Mouse (Mus musculus): ENCODE measurements around the gene Trpm1. TPM values are rescaled to one million over a fixed set of nuclear protein-coding genes. Genes with fewer than 3 reads are reported as not detected.

The Trpm1 gene
- polyA plus RNA-seq, 1 experiment from 2014 or later, result not detected

DNA sequence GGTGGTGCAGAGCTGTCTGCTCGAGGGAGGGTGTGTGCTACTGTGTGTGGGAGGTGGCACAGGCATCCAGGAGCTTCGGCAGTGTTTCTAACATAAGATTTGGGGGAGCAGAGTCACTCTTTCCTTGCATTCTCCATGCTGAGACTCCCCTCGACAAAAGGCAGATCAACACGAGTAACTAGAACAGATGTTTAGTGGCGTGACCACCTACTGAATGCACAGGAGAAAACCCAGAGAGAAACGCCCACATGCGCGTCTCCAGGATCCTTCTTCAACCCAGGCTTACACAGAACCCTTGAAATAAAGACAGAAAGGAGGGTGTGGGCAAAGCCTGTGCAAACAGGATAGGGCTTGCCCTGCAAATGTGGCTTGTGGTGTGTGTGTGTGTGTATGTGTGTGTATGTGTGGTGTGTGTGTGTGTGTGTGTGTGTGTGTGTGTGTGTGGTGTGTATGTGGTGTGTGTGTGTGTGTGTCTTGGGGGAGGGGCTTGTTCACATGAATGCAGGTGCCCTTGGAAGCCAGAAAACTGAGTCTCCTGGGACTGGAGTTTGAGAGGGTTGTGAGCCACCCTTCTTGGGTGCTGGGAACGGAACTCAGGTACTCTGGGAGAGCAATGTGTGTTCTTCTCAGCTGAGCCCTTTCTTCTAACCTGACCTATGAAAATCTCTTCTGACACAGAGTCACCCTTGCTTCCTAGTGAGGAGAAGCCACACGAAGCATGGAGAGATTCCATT lies 7.3 kb downstream of the Trpm1 start:
- Histone ChIP-seq H3K36me3 (ENCODE audit: control insufficient read depth, insufficient read depth, low read length) (no peaks in the 10 kb centered on the region), H3K4me2 (replicated peaks; ENCODE audit: low read depth, low read length) (no peak overlapping the region), H3K27ac (ENCODE audit: low read depth, low read length) (no peak overlapping the region), H3K4me1 (ENCODE audit: control insufficient read depth, insufficient read depth, low read length) (no peaks in the 10 kb centered on the region), H3K9ac (ENCODE audit: low read depth, low read length) (no peak overlapping the region), H3K27me3 (ENCODE audit: control insufficient read depth, insufficient read depth, low read length) (no peaks in the 10 kb centered on the region), H3K9me3 (ENCODE audit: control insufficient read depth, low read length) (no peaks in the 10 kb centered on the region), H3K4me3 (ENCODE audit: low read length) (no peak overlapping the region)
- 70% methylated on average over 10 of the region's 10 CpGs for WGBS
- ATAC-seq (ENCODE audit: low FRiP score, low TSS enrichment), result no peak

DNA sequence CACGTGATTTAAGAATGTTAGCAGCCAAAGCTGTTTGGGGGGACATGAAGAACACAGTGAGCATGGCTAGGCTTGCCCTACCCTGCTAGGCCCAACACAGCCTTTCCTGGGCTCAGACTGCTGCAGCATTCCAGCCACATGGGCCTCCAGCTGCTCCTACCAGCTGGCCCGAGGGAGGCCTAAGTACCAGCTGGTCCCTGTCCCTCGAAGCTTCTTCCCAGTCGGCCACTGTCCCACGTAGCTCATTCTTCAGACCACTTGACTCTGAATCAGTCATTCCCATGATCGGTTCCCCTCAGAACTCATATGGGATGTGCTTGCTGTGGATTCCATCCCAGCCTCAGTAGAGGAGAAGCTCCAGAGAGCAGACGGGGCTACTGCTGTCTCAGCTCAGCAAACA lies 8.4 kb downstream of the Trpm1 start:
- H3K4me2 ChIP-seq (replicated peaks; ENCODE audit: low read depth, low read length), result no peak overlapping the region
- no peak for ATAC-seq (ENCODE audit: low FRiP score, low TSS enrichment)

DNA sequence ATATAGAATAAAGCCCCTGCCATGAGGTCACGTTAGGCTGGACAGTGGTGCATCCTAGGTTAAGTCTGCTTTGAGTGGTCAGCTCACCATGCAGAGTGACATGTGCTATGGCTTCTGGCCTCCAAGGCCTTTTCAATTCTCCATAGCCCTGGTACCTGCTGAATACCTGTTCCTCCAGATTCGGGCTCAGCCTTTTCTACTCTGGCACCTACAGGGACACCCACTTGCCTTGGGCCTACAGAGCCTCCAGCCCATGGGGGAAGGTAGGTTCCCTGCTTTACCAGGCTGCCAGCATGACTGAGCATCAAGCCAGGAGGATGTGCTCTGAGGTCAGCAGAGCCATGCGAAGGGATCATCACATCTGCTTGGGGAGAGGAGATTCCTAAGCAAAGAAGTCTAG lies 9.5 kb downstream of the Trpm1 start:
- WGBS, result 84% methylated on average over 3 of the region's 3 CpGs
- Histone ChIP-seq H3K36me3 (ENCODE audit: control insufficient read depth, insufficient read depth, low read length) (no peaks in the 10 kb centered on the region), H3K27ac (ENCODE audit: low read depth, low read length) (no peak overlapping the region), H3K4me3 (ENCODE audit: low read length) (no peak overlapping the region), H3K9ac (ENCODE audit: low read depth, low read length) (no peak overlapping the region), H3K4me1 (ENCODE audit: control insufficient read depth, insufficient read depth, low read length) (no peaks in the 10 kb centered on the region), H3K4me2 (replicated peaks; ENCODE audit: low read depth, low read length) (no peak overlapping the region), H3K9me3 (ENCODE audit: control insufficient read depth, low read length) (no peaks in the 10 kb centered on the region), H3K27me3 (ENCODE audit: control insufficient read depth, insufficient read depth, low read length) (no peaks in the 10 kb centered on the region)
- no peak for ATAC-seq (ENCODE audit: low FRiP score, low TSS enrichment)

More for the DNA sequence above, 8.4 kb downstream of the Trpm1 start:
- Histone ChIP-seq H3K9me3 (ENCODE audit: control insufficient read depth, low read length) (no peaks in the 10 kb centered on the region), H3K9ac (ENCODE audit: low read depth, low read length) (no peak overlapping the region), H3K4me3 (ENCODE audit: low read length) (no peak overlapping the region), H3K27ac (ENCODE audit: low read depth, low read length) (no peak overlapping the region), H3K27me3 (ENCODE audit: control insufficient read depth, insufficient read depth, low read length) (no peaks in the 10 kb centered on the region), H3K36me3 (ENCODE audit: control insufficient read depth, insufficient read depth, low read length) (no peaks in the 10 kb centered on the region), H3K4me1 (ENCODE audit: control insufficient read depth, insufficient read depth, low read length) (no peaks in the 10 kb centered on the region)
- 63% methylated on average over 7 of the region's 7 CpGs for WGBS

DNA sequence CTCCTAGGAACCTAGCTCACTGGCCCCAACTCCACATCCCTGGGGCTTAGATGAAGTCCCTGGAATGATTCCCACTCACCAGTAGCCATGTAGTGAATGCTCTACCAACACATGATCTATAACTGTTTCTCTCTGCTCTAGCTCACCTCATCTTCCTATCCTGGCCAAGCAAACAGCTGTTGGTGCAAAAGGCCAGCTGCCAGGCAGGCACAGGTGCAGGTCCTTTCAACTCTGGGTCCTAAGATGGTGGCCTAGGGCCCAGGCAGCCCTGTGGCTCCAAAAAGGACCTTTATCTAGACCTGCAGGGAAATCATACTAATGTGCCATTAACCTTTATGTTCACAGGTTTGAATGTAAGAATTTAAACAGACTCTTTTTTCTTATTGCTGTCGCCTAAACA lies 10.3 kb downstream of the Trpm1 start:
- ATAC-seq (ENCODE audit: low FRiP score, low TSS enrichment), result no peak
- no peaks in the 10 kb centered on the region for H3K9me3 ChIP-seq (ENCODE audit: control insufficient read depth, low read length)
- no peak overlapping the region for H3K9ac ChIP-seq (ENCODE audit: low read depth, low read length)
- no peak overlapping the region for H3K27ac ChIP-seq (ENCODE audit: low read depth, low read length)
- H3K4me3 ChIP-seq (ENCODE audit: low read length), result no peak overlapping the region
- H3K4me2 ChIP-seq (replicated peaks; ENCODE audit: low read depth, low read length), result no peak overlapping the region
- H3K36me3 ChIP-seq (ENCODE audit: control insufficient read depth, insufficient read depth, low read length), result no peaks in the 10 kb centered on the region
- no peaks in the 10 kb centered on the region for H3K27me3 ChIP-seq (ENCODE audit: control insufficient read depth, insufficient read depth, low read length)
- WGBS, result 78% methylated on average over 1 of the region's 1 CpGs
- no peaks in the 10 kb centered on the region for H3K4me1 ChIP-seq (ENCODE audit: control insufficient read depth, insufficient read depth, low read length)

DNA sequence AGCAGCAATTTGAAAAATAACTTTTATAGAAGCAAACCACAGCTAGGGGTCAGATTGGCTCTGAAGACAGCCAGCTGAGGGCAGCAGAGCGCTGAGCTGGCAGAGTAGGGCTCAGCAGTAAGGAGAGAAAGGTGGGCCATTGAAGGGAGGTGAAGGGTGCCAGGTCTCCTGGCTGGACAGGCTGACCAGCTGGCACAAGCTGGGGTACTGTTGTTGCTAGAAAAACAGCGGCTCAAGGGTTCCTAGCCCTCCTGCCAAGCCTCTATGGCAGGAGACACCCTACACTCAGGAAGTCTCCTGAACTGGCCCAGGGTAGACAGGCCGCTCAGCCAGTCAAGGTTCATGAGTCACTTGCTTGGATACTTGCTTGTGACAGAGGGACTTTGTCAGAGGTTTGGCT lies 11.4 kb downstream of the Trpm1 start:
- Histone ChIP-seq H3K36me3 (ENCODE audit: control insufficient read depth, insufficient read depth, low read length) (no peaks in the 10 kb centered on the region), H3K4me2 (replicated peaks; ENCODE audit: low read depth, low read length) (no peak overlapping the region), H3K4me1 (ENCODE audit: control insufficient read depth, insufficient read depth, low read length) (no peaks in the 10 kb centered on the region), H3K4me3 (ENCODE audit: low read length) (no peak overlapping the region), H3K9me3 (ENCODE audit: control insufficient read depth, low read length) (no peaks in the 10 kb centered on the region), H3K27ac (ENCODE audit: low read depth, low read length) (no peak overlapping the region), H3K27me3 (ENCODE audit: control insufficient read depth, insufficient read depth, low read length) (no peaks in the 10 kb centered on the region), H3K9ac (ENCODE audit: low read depth, low read length) (no peak overlapping the region)
- ATAC-seq (ENCODE audit: low FRiP score, low TSS enrichment), result peak; percentile 32; the same call in 1 of the 2 replicates
- WGBS, result 61% methylated on average over 3 of the region's 3 CpGs

DNA sequence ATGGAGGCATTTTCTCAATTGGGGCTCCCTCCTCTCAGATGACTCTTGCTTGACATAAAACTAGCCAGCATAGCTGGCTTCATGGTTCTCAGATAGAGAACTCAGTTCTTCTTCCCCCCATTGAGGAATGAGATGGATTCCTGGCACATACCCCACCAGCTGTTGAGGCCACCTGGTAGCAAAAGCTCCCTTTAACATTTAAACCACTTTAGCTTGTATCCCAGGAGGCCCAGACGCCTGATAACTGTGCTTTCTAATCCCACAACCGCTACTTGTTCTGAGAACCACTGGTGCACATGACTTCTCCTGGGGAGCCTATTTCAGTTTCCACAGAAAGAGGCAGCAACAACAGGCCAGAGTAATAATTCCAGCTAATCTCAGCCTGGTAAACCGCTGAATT lies 12.4 kb downstream of the Trpm1 start:
- H3K4me1 ChIP-seq (ENCODE audit: control insufficient read depth, insufficient read depth, low read length), result no peaks in the 10 kb centered on the region
- no peaks in the 10 kb centered on the region for H3K9me3 ChIP-seq (ENCODE audit: control insufficient read depth, low read length)
- no peaks in the 10 kb centered on the region for H3K27me3 ChIP-seq (ENCODE audit: control insufficient read depth, insufficient read depth, low read length)
- ATAC-seq (ENCODE audit: low FRiP score, low TSS enrichment), result no peak
- no peak overlapping the region for H3K4me3 ChIP-seq (ENCODE audit: low read length)
- H3K9ac ChIP-seq (ENCODE audit: low read depth, low read length), result no peak overlapping the region
- no peak overlapping the region for H3K4me2 ChIP-seq (replicated peaks; ENCODE audit: low read depth, low read length)
- no peak overlapping the region for H3K27ac ChIP-seq (ENCODE audit: low read depth, low read length)
- 79% methylated on average over 3 of the region's 3 CpGs for WGBS
- H3K36me3 ChIP-seq (ENCODE audit: control insufficient read depth, insufficient read depth, low read length), result no peaks in the 10 kb centered on the region

DNA sequence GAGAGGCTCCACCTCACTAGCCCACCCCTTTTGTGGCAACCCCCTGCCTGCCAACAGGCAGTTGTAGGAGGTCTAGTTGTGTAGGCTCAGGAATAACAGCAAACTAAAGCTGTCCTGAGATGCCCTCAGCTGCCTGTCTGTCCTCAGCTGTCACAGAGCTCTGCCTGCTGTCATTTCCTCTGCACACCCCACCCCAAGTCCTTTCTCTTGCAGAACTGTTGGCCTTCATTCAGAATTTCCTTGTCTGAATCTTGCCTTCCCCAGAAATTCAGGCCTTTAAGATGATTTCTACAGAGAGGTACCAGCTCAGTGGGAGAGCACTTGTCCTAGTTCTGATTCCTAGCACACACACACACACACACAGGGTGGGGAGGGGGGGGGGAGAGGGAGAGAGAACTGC lies 13.1 kb downstream of the Trpm1 start:
- no peaks in the 10 kb centered on the region for H3K27me3 ChIP-seq (ENCODE audit: control insufficient read depth, insufficient read depth, low read length)
- no peak for ATAC-seq (ENCODE audit: low FRiP score, low TSS enrichment)

DNA sequence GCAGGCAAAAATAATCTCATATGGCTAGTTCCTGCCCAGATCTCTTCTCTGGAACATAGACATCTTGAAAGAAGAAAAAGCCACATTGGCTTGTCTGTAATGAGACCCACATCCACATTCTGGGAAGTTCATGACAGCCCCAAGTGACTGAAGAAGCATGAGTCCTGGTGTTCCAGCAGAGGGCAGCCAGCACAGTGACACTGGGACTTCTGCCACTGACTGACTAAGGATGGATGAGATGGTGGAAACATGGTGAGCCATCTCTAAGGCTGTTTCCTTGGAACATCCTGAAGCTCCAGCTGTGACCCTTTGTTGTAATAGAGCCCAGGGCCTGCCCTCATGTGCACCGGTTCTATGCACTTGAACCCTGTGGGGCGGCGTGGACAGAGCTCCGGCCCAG lies 25.7 kb downstream of the Trpm1 start:
- 89% methylated on average over 4 of the region's 4 CpGs for WGBS
- Histone ChIP-seq H3K9ac (ENCODE audit: low read depth, low read length) (no peak overlapping the region), H3K4me2 (replicated peaks; ENCODE audit: low read depth, low read length) (no peak overlapping the region), H3K9me3 (ENCODE audit: control insufficient read depth, low read length) (no peaks in the 10 kb centered on the region), H3K36me3 (ENCODE audit: control insufficient read depth, insufficient read depth, low read length) (no peaks in the 10 kb centered on the region), H3K4me3 (ENCODE audit: low read length) (no peak overlapping the region), H3K4me1 (ENCODE audit: control insufficient read depth, insufficient read depth, low read length) (no peaks in the 10 kb centered on the region), H3K27ac (ENCODE audit: low read depth, low read length) (no peak overlapping the region), H3K27me3 (ENCODE audit: control insufficient read depth, insufficient read depth, low read length) (no peaks in the 10 kb centered on the region)
- no peak for ATAC-seq (ENCODE audit: low FRiP score, low TSS enrichment)

More for the DNA sequence above, 13.1 kb downstream of the Trpm1 start:
- Histone ChIP-seq H3K4me1 (ENCODE audit: control insufficient read depth, insufficient read depth, low read length) (no peaks in the 10 kb centered on the region), H3K4me3 (ENCODE audit: low read length) (no peak overlapping the region), H3K27ac (ENCODE audit: low read depth, low read length) (no peak overlapping the region), H3K36me3 (ENCODE audit: control insufficient read depth, insufficient read depth, low read length) (no peaks in the 10 kb centered on the region), H3K9ac (ENCODE audit: low read depth, low read length) (no peak overlapping the region), H3K9me3 (ENCODE audit: control insufficient read depth, low read length) (no peaks in the 10 kb centered on the region), H3K4me2 (replicated peaks; ENCODE audit: low read depth, low read length) (no peak overlapping the region)

DNA sequence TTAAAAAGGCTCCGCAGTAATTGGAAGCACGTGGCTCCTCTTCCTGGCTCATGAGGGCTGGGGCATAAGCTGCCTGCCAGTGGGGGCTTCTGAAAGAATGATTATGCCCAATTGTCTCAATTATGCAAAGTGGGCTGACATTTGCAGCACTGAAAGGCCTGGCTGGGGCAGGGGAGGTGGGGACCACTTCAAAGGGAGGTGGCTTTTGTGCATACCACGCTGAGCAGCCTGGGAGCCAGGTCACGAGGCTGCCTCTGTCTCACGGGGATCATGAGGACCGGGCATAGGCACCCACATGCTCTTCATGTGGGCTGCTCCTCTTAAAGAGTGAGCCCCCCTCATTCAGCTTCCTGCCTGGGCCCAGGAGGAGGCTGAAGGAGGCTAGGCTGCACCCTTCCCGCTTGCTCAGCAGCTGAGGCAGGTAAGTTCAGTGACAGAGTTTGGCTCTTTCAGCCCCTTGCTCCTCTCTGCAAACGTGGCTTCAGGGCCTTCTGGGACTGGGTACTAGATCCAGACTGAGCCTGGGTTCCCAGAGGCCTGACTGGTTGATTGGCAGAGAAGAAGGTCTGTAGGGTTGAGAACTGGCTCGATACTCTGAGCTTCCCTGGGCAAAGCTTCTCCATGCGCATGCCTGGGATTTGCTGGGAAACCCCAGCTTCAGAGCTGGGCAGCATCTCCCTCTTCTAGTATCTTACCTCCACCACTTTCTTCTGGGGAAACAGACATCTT lies 31.7 kb downstream of the Trpm1 start:
- WGBS, result 37% methylated on average over 10 of the region's 10 CpGs
- Histone ChIP-seq H3K36me3 (ENCODE audit: control insufficient read depth, insufficient read depth, low read length) (no peaks in the 10 kb centered on the region), H3K4me2 (replicated peaks; ENCODE audit: low read depth, low read length) (no peak overlapping the region), H3K9me3 (ENCODE audit: control insufficient read depth, low read length) (no peaks in the 10 kb centered on the region), H3K27ac (ENCODE audit: low read depth, low read length) (no peak overlapping the region), H3K4me1 (ENCODE audit: control insufficient read depth, insufficient read depth, low read length) (no peaks in the 10 kb centered on the region), H3K9ac (ENCODE audit: low read depth, low read length) (no peak overlapping the region), H3K27me3 (ENCODE audit: control insufficient read depth, insufficient read depth, low read length) (no peaks in the 10 kb centered on the region), H3K4me3 (ENCODE audit: low read length) (no peak overlapping the region)
- no peak for ATAC-seq (ENCODE audit: low FRiP score, low TSS enrichment)

Measured in kidney, embryonic 14.5 days (tissue).